In the genomic region with DNA sequence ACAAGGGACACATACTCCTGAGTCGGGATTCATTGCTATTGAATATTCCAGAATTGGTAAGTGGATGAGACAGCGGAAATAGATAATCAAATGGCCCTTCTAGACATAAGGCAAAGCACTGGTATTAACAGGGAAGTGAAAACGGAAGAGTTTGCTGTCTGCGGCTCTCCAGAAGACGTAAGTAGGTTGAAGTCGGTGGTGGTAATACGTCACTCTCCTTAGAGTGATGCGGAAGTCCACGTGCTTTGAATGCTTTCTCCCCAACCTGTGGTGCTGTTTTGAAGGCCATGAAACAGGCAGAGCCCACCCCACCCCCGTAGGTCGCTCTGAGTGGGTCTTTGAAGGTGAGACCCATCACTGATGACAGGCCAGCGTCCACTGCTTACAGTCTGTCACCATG, we compare ENCODE assay signal across 35 mouse cellular contexts.
DNase-seq lines count a peak whose midpoint lies in the region; ATAC-seq and TF ChIP-seq lines count a peak whose summit lies in the region.
"Had no signal": no experiment of that assay in that cellular context is flagged by ENCODE, and none has a peak within 500 bp of the region (broad histone marks: within the 10 kb centered on the region; RNA-seq: fewer than 3 reads in every experiment).

No protein-coding gene starts in this region.

- no peak for TF ChIP-seq POLR2A in kidney, adult 2 months (IDR thresholded peaks at IDR 0.05; ENCODE audit: low read depth, low read length)

- H3K9ac ChIP-seq in intestine, embryonic 15.5 days, result no peak overlapping the region
- H3K9ac ChIP-seq in intestine, postnatal 0 days (ENCODE audit: low read depth, low read length), result no peak overlapping the region
- H3K9ac ChIP-seq in hindbrain, embryonic 16.5 days (ENCODE audit: low read depth, low read length), result no peak overlapping the region
- H3K9ac ChIP-seq: embryonic facial prominence, embryonic 12.5 days; heart, embryonic 13.5 days; hindbrain, embryonic 15.5 days; kidney, embryonic 15.5 days; limb, embryonic 15.5 days; liver, embryonic 13.5 days; midbrain, embryonic 15.5 days had no signal

- ATAC-seq in intestine, embryonic 15.5 days, result no peak
- ATAC-seq in intestine, postnatal 0 days, result no peak
- ATAC-seq in granulocyte monocyte progenitor cell, adult 5-6 weeks (replicated peaks; ENCODE audit: poor library complexity, severe bottlenecking), result peak; percentile 67
- ATAC-seq in monocyte, adult 5-6 weeks (replicated peaks; ENCODE audit: insufficient number of reproducible peaks, low FRiP score, low TSS enrichment, poor library complexity, severe bottlenecking), result peak; percentile 55; the same call in 1 of the 2 replicates
- ATAC-seq in hindbrain, embryonic 16.5 days, result no peak
- ATAC-seq: forebrain, embryonic 14.5 days; midbrain, embryonic 15.5 days had no signal

- no peaks in the 10 kb centered on the region for H3K27me3 ChIP-seq in intestine, embryonic 15.5 days (replicated peaks)
- H3K27me3 ChIP-seq in intestine, postnatal 0 days (replicated peaks; ENCODE audit: control insufficient read depth, insufficient read depth, low read length), result no peaks in the 10 kb centered on the region
- H3K27me3 ChIP-seq in kidney, adult 2 months (replicated peaks; ENCODE audit: control insufficient read depth, insufficient read depth, low read length), result no peaks in the 10 kb centered on the region
- H3K27me3 ChIP-seq in hindbrain, embryonic 16.5 days (replicated peaks; ENCODE audit: control insufficient read depth, insufficient read depth, low read length), result no peaks in the 10 kb centered on the region
- H3K27me3 ChIP-seq: embryonic facial prominence, embryonic 12.5 days; hindbrain, embryonic 15.5 days; kidney, embryonic 15.5 days; liver, embryonic 13.5 days; midbrain, embryonic 15.5 days had no signal

- no peak overlapping the region for H3K4me2 ChIP-seq in intestine, embryonic 15.5 days (replicated peaks)
- no peak overlapping the region; the same call in 1 of the 2 replicates for H3K4me2 ChIP-seq in intestine, postnatal 0 days (replicated peaks; ENCODE audit: low read depth)
- no peak overlapping the region for H3K4me2 ChIP-seq in hindbrain, embryonic 16.5 days (ENCODE audit: low read length)
- H3K4me2 ChIP-seq: embryonic facial prominence, embryonic 12.5 days; heart, embryonic 13.5 days; hindbrain, embryonic 15.5 days; kidney, embryonic 15.5 days; limb, embryonic 15.5 days; liver, embryonic 13.5 days; midbrain, embryonic 15.5 days had no signal

- H3K4me3 ChIP-seq in intestine, embryonic 15.5 days (replicated peaks), result no peak overlapping the region
- no peak overlapping the region for H3K4me3 ChIP-seq in intestine, postnatal 0 days (ENCODE audit: low read depth, low read length)
- H3K4me3 ChIP-seq in kidney, adult 2 months (ENCODE audit: insufficient read depth, low read depth, low read length), result no peak overlapping the region
- H3K4me3 ChIP-seq in hindbrain, embryonic 16.5 days (ENCODE audit: low read length), result no peak overlapping the region
- H3K4me3 ChIP-seq: embryonic facial prominence, embryonic 12.5 days; heart, embryonic 13.5 days; hindbrain, embryonic 10.5 days; hindbrain, embryonic 15.5 days; kidney, embryonic 15.5 days; limb, embryonic 10.5 days; limb, embryonic 15.5 days; liver, embryonic 13.5 days; midbrain, embryonic 10.5 days; midbrain, embryonic 15.5 days; myocyte had no signal

- no peak for TF ChIP-seq CTCF in intestine, postnatal 0 days (IDR thresholded peaks at IDR 0.05; ENCODE audit: low read depth)
- TF ChIP-seq CTCF in kidney, adult 2 months (conservative IDR thresholded peaks at IDR 0.05; ENCODE audit: insufficient read depth, insufficient read length, low read depth, low read length), result no peak

- H3K27ac ChIP-seq in intestine, embryonic 15.5 days, result peak overlapping the region; percentile 54; the same call in 1 of the 2 replicates
- no peak overlapping the region for H3K27ac ChIP-seq in intestine, postnatal 0 days (ENCODE audit: low read depth, low read length)
- H3K27ac ChIP-seq in kidney, adult 2 months (ENCODE audit: insufficient read depth, low read depth, low read length), result no peak overlapping the region
- no peak overlapping the region for H3K27ac ChIP-seq in hindbrain, embryonic 16.5 days (ENCODE audit: low read depth, low read length)
- H3K27ac ChIP-seq: embryonic facial prominence, embryonic 12.5 days; heart, embryonic 13.5 days; hindbrain, embryonic 10.5 days; hindbrain, embryonic 15.5 days; limb, embryonic 10.5 days; limb, embryonic 15.5 days; liver, embryonic 13.5 days; macrophage; midbrain, embryonic 10.5 days; midbrain, embryonic 15.5 days; stomach, postnatal 0 days had no signal

- no peaks in the 10 kb centered on the region for H3K36me3 ChIP-seq in intestine, embryonic 15.5 days
- H3K36me3 ChIP-seq in intestine, postnatal 0 days (ENCODE audit: control insufficient read depth, insufficient read depth), result no peaks in the 10 kb centered on the region
- no peaks in the 10 kb centered on the region for H3K36me3 ChIP-seq in kidney, adult 2 months (ENCODE audit: control insufficient read depth, insufficient read depth, low read length)
- no peaks in the 10 kb centered on the region for H3K36me3 ChIP-seq in hindbrain, embryonic 16.5 days (ENCODE audit: control insufficient read depth, insufficient read depth, low read length)
- H3K36me3 ChIP-seq: embryonic facial prominence, embryonic 12.5 days; G1E; heart, embryonic 13.5 days; hindbrain, embryonic 10.5 days; hindbrain, embryonic 15.5 days; kidney, embryonic 15.5 days; limb, embryonic 10.5 days; limb, embryonic 15.5 days; liver, embryonic 13.5 days; midbrain, embryonic 10.5 days; midbrain, embryonic 15.5 days had no signal

- no peak for DNase-seq in kidney, adult 2 months
- DNase-seq in kidney, postnatal 36 days, result no peak
- DNase-seq: adrenal gland, postnatal 10 days; cerebellum, adult 8-10 months; cerebellum, postnatal 25 days; embryo, embryonic 11 days; gastrocnemius, postnatal 14 days; heart, postnatal 10 days; kidney, adult 11 months; layer of hippocampus, adult 9-11 months; liver, embryonic 13.5 days; lung, adult 18-20 months; lung, postnatal 10 days; right cerebral cortex, postnatal 25 days; thymus, adult 18-20 months; thymus, postnatal 36 days had no signal

- H3K4me1 ChIP-seq in intestine, embryonic 15.5 days (replicated peaks), result peaks cover 21% of the 10 kb centered on the region
- H3K4me1 ChIP-seq in intestine, postnatal 0 days (replicated peaks; ENCODE audit: control insufficient read depth, insufficient read depth, low read length), result peaks cover 10% of the 10 kb centered on the region
- no peaks in the 10 kb centered on the region for H3K4me1 ChIP-seq in kidney, adult 2 months (ENCODE audit: control insufficient read depth, insufficient read depth, low read length)
- H3K4me1 ChIP-seq in hindbrain, embryonic 16.5 days (ENCODE audit: control insufficient read depth, insufficient read depth, low read depth, low read length), result no peaks in the 10 kb centered on the region
- H3K4me1 ChIP-seq: hindbrain, embryonic 10.5 days; hindbrain, embryonic 15.5 days; liver, embryonic 13.5 days; midbrain, embryonic 10.5 days; midbrain, embryonic 15.5 days had no signal

- WGBS in intestine, embryonic 15.5 days, result 71% methylated on average over 12 of the region's 12 CpGs
- 72% methylated on average over 12 of the region's 12 CpGs for WGBS in intestine, postnatal 0 days
- 74% methylated on average over 12 of the region's 12 CpGs for WGBS in kidney, adult 2 months
- 80% methylated on average over 12 of the region's 12 CpGs for WGBS in hindbrain, embryonic 16.5 days

- H3K9me3 ChIP-seq in intestine, embryonic 15.5 days, result no peaks in the 10 kb centered on the region
- H3K9me3 ChIP-seq in intestine, postnatal 0 days (ENCODE audit: control insufficient read depth), result no peaks in the 10 kb centered on the region
- H3K9me3 ChIP-seq in hindbrain, embryonic 16.5 days (ENCODE audit: control insufficient read depth, low read length), result no peaks in the 10 kb centered on the region
- H3K9me3 ChIP-seq: embryonic facial prominence, embryonic 12.5 days; heart, embryonic 13.5 days; hindbrain, embryonic 10.5 days; hindbrain, embryonic 15.5 days; kidney, embryonic 15.5 days; limb, embryonic 10.5 days; limb, embryonic 15.5 days; liver, embryonic 13.5 days; midbrain, embryonic 10.5 days; midbrain, embryonic 15.5 days had no signal

Comparison
In these comparisons a context has a peak if more than half of its experiments do, and no peak if none do; other contexts are left out.
1. ATAC-seq: peak in granulocyte monocyte progenitor cell, adult 5-6 weeks (single experiment) and monocyte, adult 5-6 weeks (single experiment); none in intestine, embryonic 15.5 days (single experiment), intestine, postnatal 0 days (single experiment) and hindbrain, embryonic 16.5 days (single experiment).